Comparison of ENCODE assay signal across 35 mouse cellular contexts in the genomic region with DNA sequence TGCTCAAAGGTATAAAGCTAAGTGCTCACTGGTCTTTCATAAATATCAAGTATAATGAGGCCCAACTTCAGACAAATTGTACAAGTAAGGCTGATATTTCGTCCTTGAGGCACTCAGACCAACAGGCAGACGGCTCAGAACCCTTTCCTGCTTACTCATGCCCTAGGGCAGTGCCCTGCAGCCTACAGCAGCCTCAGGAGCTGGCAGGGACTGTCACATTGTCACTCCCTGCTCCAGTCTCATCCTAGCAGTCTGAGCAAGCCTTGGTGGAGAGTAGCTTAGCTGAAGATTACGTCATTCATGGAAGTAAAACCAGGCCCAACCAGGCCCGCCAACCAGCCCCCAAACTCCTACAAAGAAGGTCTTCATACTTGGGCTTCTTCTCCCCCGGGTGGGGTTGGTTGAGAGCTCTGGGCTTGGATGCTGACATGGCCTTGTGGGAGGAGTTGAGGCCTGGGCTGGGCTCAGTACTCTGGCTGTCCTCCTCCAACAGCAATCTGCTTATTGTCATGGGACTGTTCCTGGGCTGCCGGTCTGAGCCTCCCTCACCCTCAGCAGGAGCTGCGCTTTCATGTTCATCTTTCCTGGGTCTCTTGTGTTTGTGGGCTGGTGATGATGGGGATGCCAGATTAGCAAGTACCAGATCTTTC. TPM values are rescaled to one million over a fixed set of nuclear protein-coding genes. Genes with fewer than 3 reads are reported as not detected.
DNase-seq lines count a peak whose midpoint lies in the region; ATAC-seq and TF ChIP-seq lines count a peak whose summit lies in the region.
"Had no signal": no experiment of that assay in that cellular context is flagged by ENCODE, and none has a peak within 500 bp of the region (broad histone marks: within the 10 kb centered on the region; RNA-seq: fewer than 3 reads in every experiment).

No protein-coding gene starts in this region.

- intact Hi-C loops in left cerebral cortex, postnatal 14 days (cut with DNase I), result no loop called here

- H3K4me1 ChIP-seq in heart, embryonic 10.5 days, result peaks cover 13% of the 10 kb centered on the region
- H3K4me1 ChIP-seq in intestine, embryonic 15.5 days (replicated peaks), result no peaks in the 10 kb centered on the region
- no peaks in the 10 kb centered on the region for H3K4me1 ChIP-seq in intestine, postnatal 0 days (replicated peaks; ENCODE audit: control insufficient read depth, insufficient read depth, low read length)
- H3K4me1 ChIP-seq in forebrain, embryonic 16.5 days (replicated peaks; ENCODE audit: control insufficient read depth, insufficient read depth, low read length), result no peaks in the 10 kb centered on the region
- H3K4me1 ChIP-seq: embryonic facial prominence, embryonic 12.5 days; neural tube, embryonic 15.5 days had no signal

- no peak overlapping the region for H3K4me3 ChIP-seq in heart, embryonic 10.5 days
- no peak overlapping the region for H3K4me3 ChIP-seq in intestine, embryonic 15.5 days (replicated peaks)
- H3K4me3 ChIP-seq in intestine, postnatal 0 days (ENCODE audit: low read depth, low read length), result no peak overlapping the region
- H3K4me3 ChIP-seq in forebrain, embryonic 16.5 days (replicated peaks; ENCODE audit: low read length), result no peak overlapping the region
- H3K4me3 ChIP-seq: embryonic facial prominence, embryonic 12.5 days; layer of hippocampus, adult 2 months; liver, embryonic 12.5 days; neural tube, embryonic 15.5 days had no signal

- no peak overlapping the region for H3K27ac ChIP-seq in heart, embryonic 10.5 days
- H3K27ac ChIP-seq in intestine, embryonic 15.5 days, result no peak overlapping the region
- no peak overlapping the region for H3K27ac ChIP-seq in intestine, postnatal 0 days (ENCODE audit: low read depth, low read length)
- H3K27ac ChIP-seq in forebrain, embryonic 16.5 days (ENCODE audit: low read length), result no peak overlapping the region
- H3K27ac ChIP-seq: embryonic facial prominence, embryonic 12.5 days; hindbrain, embryonic 14.5 days; layer of hippocampus, adult 2 months; liver, embryonic 12.5 days; neural tube, embryonic 15.5 days had no signal

- no peaks in the 10 kb centered on the region for H3K27me3 ChIP-seq in heart, embryonic 10.5 days (ENCODE audit: insufficient read depth, poor library complexity, severe bottlenecking)
- H3K27me3 ChIP-seq in intestine, embryonic 15.5 days (replicated peaks), result no peaks in the 10 kb centered on the region
- H3K27me3 ChIP-seq in intestine, postnatal 0 days (replicated peaks; ENCODE audit: control insufficient read depth, insufficient read depth, low read length), result no peaks in the 10 kb centered on the region
- no peaks in the 10 kb centered on the region for H3K27me3 ChIP-seq in forebrain, embryonic 16.5 days (replicated peaks; ENCODE audit: control insufficient read depth, insufficient read depth, low read length)
- H3K27me3 ChIP-seq: embryonic facial prominence, embryonic 12.5 days; liver, embryonic 12.5 days; neural tube, embryonic 15.5 days had no signal

- ATAC-seq in intestine, embryonic 15.5 days, result 0 out of 2 replicates have a peak, but pooled peaks have one; percentile 23
- ATAC-seq in intestine, postnatal 0 days, result no peak
- ATAC-seq in forebrain, embryonic 16.5 days, result no peak
- ATAC-seq: CD4-positive, CD25-positive, alpha-beta regulatory T cell, adult 4 months; forebrain, embryonic 14.5 days; liver, embryonic 12.5 days; liver, postnatal 0 days had no signal

- H3K36me3 ChIP-seq in heart, embryonic 10.5 days, result peaks cover 92% of the 10 kb centered on the region
- peaks cover 52% of the 10 kb centered on the region for H3K36me3 ChIP-seq in intestine, embryonic 15.5 days
- H3K36me3 ChIP-seq in intestine, postnatal 0 days (ENCODE audit: control insufficient read depth, insufficient read depth), result peaks cover 79% of the 10 kb centered on the region
- peaks cover 47% of the 10 kb centered on the region for H3K36me3 ChIP-seq in forebrain, embryonic 16.5 days (ENCODE audit: control insufficient read depth, insufficient read depth)

- 82% methylated on average over 7 of the region's 7 CpGs for WGBS in heart, embryonic 10.5 days
- 79% methylated on average over 7 of the region's 7 CpGs for WGBS in intestine, embryonic 15.5 days
- whole genome bisulfite sequencing in intestine, postnatal 0 days, result 84% methylated on average over 7 of the region's 7 CpGs
- 88% methylated on average over 7 of the region's 7 CpGs for WGBS in forebrain, embryonic 16.5 days

- TF ChIP-seq CTCF in intestine, postnatal 0 days (IDR thresholded peaks at IDR 0.05; ENCODE audit: low read depth), result no peak

- no peak overlapping the region for H3K4me2 ChIP-seq in intestine, embryonic 15.5 days (replicated peaks)
- H3K4me2 ChIP-seq in intestine, postnatal 0 days (replicated peaks; ENCODE audit: low read depth), result no peak overlapping the region
- H3K4me2 ChIP-seq in forebrain, embryonic 16.5 days (ENCODE audit: low read length), result no peak overlapping the region
- H3K4me2 ChIP-seq: embryonic facial prominence, embryonic 12.5 days; heart, embryonic 11.5 days; hindbrain, embryonic 14.5 days; liver, embryonic 12.5 days; neural tube, embryonic 15.5 days had no signal

- H3K9me3 ChIP-seq in heart, embryonic 10.5 days, result no peaks in the 10 kb centered on the region
- no peaks in the 10 kb centered on the region for H3K9me3 ChIP-seq in intestine, embryonic 15.5 days
- no peaks in the 10 kb centered on the region for H3K9me3 ChIP-seq in intestine, postnatal 0 days (ENCODE audit: control insufficient read depth)
- no peaks in the 10 kb centered on the region for H3K9me3 ChIP-seq in forebrain, embryonic 16.5 days (ENCODE audit: control insufficient read depth, low read length)
- H3K9me3 ChIP-seq: embryonic facial prominence, embryonic 12.5 days; liver, embryonic 12.5 days; neural tube, embryonic 15.5 days had no signal

- no peak overlapping the region for H3K9ac ChIP-seq in intestine, embryonic 15.5 days
- no peak overlapping the region for H3K9ac ChIP-seq in intestine, postnatal 0 days (ENCODE audit: low read depth, low read length)
- no peak overlapping the region for H3K9ac ChIP-seq in forebrain, embryonic 16.5 days (replicated peaks; ENCODE audit: low read depth, low read length)
- H3K9ac ChIP-seq: embryonic facial prominence, embryonic 12.5 days; hindbrain, embryonic 14.5 days; liver, embryonic 12.5 days; liver, postnatal 0 days; neural tube, embryonic 15.5 days had no signal

- peak; percentile 93 for DNase-seq in heart, adult 11 months
- DNase-seq in heart, embryonic 10.5 days (ENCODE audit: low spot score), result no peak
- peak; percentile 56 to 66 for DNase-seq in adrenal gland, postnatal 36 days
- DNase-seq in left cerebral cortex, postnatal 14 days (ENCODE audit: low spot score in 2 of 2), result no peak
- DNase-seq: cerebellum, adult 11-12 months; cerebellum, adult 9-11 months; embryo, embryonic 11 days; kidney, adult 2 months; kidney, postnatal 36 days; left cerebral cortex, postnatal 4 days; liver, postnatal 0 days; lung, postnatal 36 days; midbrain, embryonic 14.5 days; retina, postnatal 1 day; right cerebral cortex, postnatal 14 days; thymus, postnatal 14 days had no signal

RNA-seq across cellular contexts. Expression of gene Tmed6, which starts 10.9 kb away (rescaled TPM):
- polyA plus RNA-seq in heart, embryonic 10.5 days (2016; fragmentation: Nextera tagmentation; extraction: Ambion mirVana), result 1.7 TPM in 1 of 2 replicates, not detected in the other
- polyA plus RNA-seq in intestine, embryonic 15.5 days (2015; fragmentation: Nextera tagmentation; extraction: Ambion mirVana), result 34.2 and 73.3 TPM in 2 replicates
- 10.5 and 11.2 TPM in 2 replicates for polyA plus RNA-seq in intestine, postnatal 0 days (2015; fragmentation: Nextera tagmentation; extraction: Ambion mirVana)
- total RNA-seq in adrenal gland, postnatal 36 days (2021), result not detected
- not detected for total RNA-seq in left cerebral cortex, postnatal 14 days (2021)
- polyA plus RNA-seq in forebrain, embryonic 16.5 days (2015; fragmentation: Nextera tagmentation; extraction: Ambion mirVana), result not detected in 2 replicates
- total RNA-seq: gastrocnemius, adult 18-20 months; gastrocnemius, postnatal 4 days; layer of hippocampus, postnatal 25 days; left cerebral cortex, adult 8-10 months; left cerebral cortex, postnatal 4 days had no signal
- polyA plus RNA-seq: CD4-positive, CD25-positive, alpha-beta regulatory T cell, adult 4 months; embryonic facial prominence, embryonic 12.5 days; forebrain, embryonic 14.5 days; frontal cortex, adult 2 months; heart, embryonic 11.5 days; heart, postnatal 0 days; hindbrain, embryonic 14.5 days; limb, embryonic 14.5 days; midbrain, embryonic 14.5 days; neural tube, embryonic 15.5 days; urinary bladder, adult 2 months had no signal

RNA-seq across cellular contexts. Expression of gene Nip7, which starts 19.7 kb away (rescaled TPM):
- 77.8 and 100 TPM in 2 replicates for polyA plus RNA-seq in heart, embryonic 10.5 days (2016; fragmentation: Nextera tagmentation; extraction: Ambion mirVana)
- 92.5 and 97.3 TPM in 2 replicates for polyA plus RNA-seq in intestine, embryonic 15.5 days (2015; fragmentation: Nextera tagmentation; extraction: Ambion mirVana)
- 42.8 and 44.7 TPM in 2 replicates for polyA plus RNA-seq in intestine, postnatal 0 days (2015; fragmentation: Nextera tagmentation; extraction: Ambion mirVana)
- 10 to 100 TPM; 47.4 to 57.5 TPM for total RNA-seq in adrenal gland, postnatal 36 days (2021)
- total RNA-seq in left cerebral cortex, postnatal 14 days (2021), result 10 to 100 TPM; 43.4 to 53.6 TPM
- 76.7 and 80.5 TPM in 2 replicates for polyA plus RNA-seq in forebrain, embryonic 16.5 days (2015; fragmentation: Nextera tagmentation; extraction: Ambion mirVana)

RNA-seq across cellular contexts. Expression of gene Cog8, which starts 19.9 kb away (rescaled TPM):
- 34.4 and 40.3 TPM in 2 replicates for polyA plus RNA-seq in heart, embryonic 10.5 days (2016; fragmentation: Nextera tagmentation; extraction: Ambion mirVana)
- polyA plus RNA-seq in intestine, embryonic 15.5 days (2015; fragmentation: Nextera tagmentation; extraction: Ambion mirVana), result 39.3 and 40.4 TPM in 2 replicates
- 21.6 and 25.4 TPM in 2 replicates for polyA plus RNA-seq in intestine, postnatal 0 days (2015; fragmentation: Nextera tagmentation; extraction: Ambion mirVana)
- total RNA-seq in adrenal gland, postnatal 36 days (2021), result 10 to 100 TPM; 29.3 to 40.6 TPM
- total RNA-seq in left cerebral cortex, postnatal 14 days (2021), result 10 to 100 TPM; 26.5 to 29.5 TPM
- 39.1 and 39.3 TPM in 2 replicates for polyA plus RNA-seq in forebrain, embryonic 16.5 days (2015; fragmentation: Nextera tagmentation; extraction: Ambion mirVana)

RNA-seq across cellular contexts. Expression of gene Terf2, which starts 20.0 kb away (rescaled TPM):
- polyA plus RNA-seq in heart, embryonic 10.5 days (2016; fragmentation: Nextera tagmentation; extraction: Ambion mirVana), result 9.9 and 13.0 TPM in 2 replicates
- 14.8 and 16.4 TPM in 2 replicates for polyA plus RNA-seq in intestine, embryonic 15.5 days (2015; fragmentation: Nextera tagmentation; extraction: Ambion mirVana)
- 11.2 and 12.1 TPM in 2 replicates for polyA plus RNA-seq in intestine, postnatal 0 days (2015; fragmentation: Nextera tagmentation; extraction: Ambion mirVana)
- total RNA-seq in adrenal gland, postnatal 36 days (2021), result 10 to 100 TPM; 23.5 to 24.5 TPM
- 10 to 100 TPM; 37.1 to 37.5 TPM for total RNA-seq in left cerebral cortex, postnatal 14 days (2021)
- polyA plus RNA-seq in forebrain, embryonic 16.5 days (2015; fragmentation: Nextera tagmentation; extraction: Ambion mirVana), result 21.9 and 22.1 TPM in 2 replicates

RNA-seq across cellular contexts. Expression of gene Pdf, which starts 27.9 kb away (rescaled TPM):
- polyA plus RNA-seq in heart, embryonic 10.5 days (2016; fragmentation: Nextera tagmentation; extraction: Ambion mirVana), result 52.5 and 53.1 TPM in 2 replicates
- polyA plus RNA-seq in intestine, embryonic 15.5 days (2015; fragmentation: Nextera tagmentation; extraction: Ambion mirVana), result 52.5 and 54.8 TPM in 2 replicates
- polyA plus RNA-seq in intestine, postnatal 0 days (2015; fragmentation: Nextera tagmentation; extraction: Ambion mirVana), result 20.8 and 22.2 TPM in 2 replicates
- total RNA-seq in adrenal gland, postnatal 36 days (2021), result 10 to 100 TPM; 50.5 to 62.1 TPM
- total RNA-seq in left cerebral cortex, postnatal 14 days (2021), result 10 to 100 TPM; 28.3 to 29.8 TPM
- polyA plus RNA-seq in forebrain, embryonic 16.5 days (2015; fragmentation: Nextera tagmentation; extraction: Ambion mirVana), result 37.1 and 38.4 TPM in 2 replicates

Comparison
In these comparisons a context has a peak if more than half of its experiments do, and no peak if none do; other contexts are left out.
1. DNase-seq: peak in heart, adult 11 months (single experiment) and adrenal gland, postnatal 36 days (2 of 2); none in heart, embryonic 10.5 days (single experiment) and left cerebral cortex, postnatal 14 days (0 of 2).